Mouse (Mus musculus) kidney, adult 11 months (tissue): Measurements from ENCODE around the gene Fgf18.

Experiments used
- DNase-seq: peaks from one replicate; pipeline ENCODE4 v3.0.0; 2022

The Fgf18 gene

DNA sequence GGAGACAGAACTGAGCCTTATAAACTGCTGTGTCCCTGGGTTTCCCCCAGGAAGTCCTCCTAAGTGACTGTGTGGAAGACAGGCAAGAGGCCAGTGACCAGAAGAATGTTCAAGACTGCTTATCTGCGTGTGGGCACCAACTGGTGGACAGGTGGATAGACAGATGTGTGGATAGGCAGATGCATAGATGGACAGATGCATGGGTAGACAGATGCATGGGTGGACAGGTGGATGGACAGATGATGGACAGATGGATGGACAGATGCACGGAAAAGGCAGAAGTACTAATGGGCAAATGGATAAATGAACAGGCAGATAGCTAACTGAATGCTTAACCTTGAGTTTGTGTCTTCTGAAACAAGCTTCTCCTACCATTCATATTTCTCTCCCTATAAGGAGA lies 37.1 kb downstream of the Fgf18 start:
- no peak for DNase-seq

DNA sequence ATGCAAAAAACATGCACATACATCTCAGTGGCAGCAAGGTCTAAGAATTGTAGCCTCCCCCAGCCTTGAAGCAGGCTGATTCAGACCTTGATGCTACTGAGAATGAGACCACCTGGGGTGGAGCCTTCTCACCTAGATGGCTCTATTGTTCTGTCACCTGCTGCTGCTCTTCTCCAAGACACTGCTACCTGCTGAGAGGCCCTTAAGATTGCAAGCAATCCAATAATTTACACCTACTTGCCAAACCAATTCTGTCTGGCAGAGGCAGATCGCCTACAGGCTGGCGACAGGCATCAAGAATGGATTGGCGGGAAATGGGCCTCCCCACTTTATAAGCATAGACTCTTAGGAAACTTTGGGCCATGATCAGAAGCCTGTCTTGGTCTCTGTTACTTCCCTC lies 39.7 kb downstream of the Fgf18 start:
- DNase-seq, result no peak

DNA sequence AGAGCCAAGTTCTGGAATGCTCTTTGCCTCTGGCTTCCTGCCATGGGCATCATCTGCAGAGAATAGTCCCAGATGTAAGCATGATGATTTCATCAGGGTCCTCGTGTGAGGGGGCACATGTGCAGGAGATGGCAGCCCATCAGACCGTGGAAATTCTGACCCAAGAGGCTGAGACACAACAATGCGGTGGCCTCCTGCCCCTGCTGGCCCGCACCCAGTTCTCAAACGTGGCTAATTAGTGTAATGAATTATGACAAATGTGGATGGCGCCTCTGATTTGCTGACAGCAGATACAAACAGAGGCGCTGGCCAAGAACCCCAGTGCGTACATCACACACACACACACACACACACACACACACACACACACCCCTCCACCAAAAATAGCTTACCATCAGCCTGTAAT lies 42.3 kb downstream of the Fgf18 start:
- DNase-seq, result no peak

DNA sequence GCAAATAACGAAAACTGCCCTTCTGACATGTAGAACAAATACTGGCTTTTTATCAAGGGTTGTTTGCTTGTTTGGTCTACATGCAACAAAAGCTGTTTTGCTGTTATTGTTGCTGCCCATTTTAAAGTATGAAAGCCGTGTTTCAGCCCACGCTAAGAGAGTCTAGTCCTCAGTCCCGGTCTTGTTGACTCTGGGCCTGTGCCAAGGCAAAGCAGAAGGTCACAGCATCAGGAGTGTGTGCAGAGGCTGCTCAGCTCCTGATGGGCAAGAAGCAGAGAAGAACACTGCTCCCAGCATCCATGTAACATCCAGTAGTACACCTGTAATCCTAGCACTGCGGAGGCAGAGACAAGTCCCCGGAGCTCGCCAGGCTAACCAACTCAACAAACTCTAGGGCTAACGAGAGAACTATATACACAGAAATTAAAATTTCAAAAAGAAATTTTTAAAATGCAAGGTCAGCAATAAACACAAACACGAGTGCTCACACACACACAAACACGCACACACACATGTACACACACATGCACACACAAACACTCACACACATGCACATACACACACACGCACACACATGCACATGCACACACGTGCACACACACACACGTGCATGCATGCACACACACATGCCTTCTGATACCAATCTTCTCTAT lies 43.8 kb downstream of the Fgf18 start:
- no peak for DNase-seq

DNA sequence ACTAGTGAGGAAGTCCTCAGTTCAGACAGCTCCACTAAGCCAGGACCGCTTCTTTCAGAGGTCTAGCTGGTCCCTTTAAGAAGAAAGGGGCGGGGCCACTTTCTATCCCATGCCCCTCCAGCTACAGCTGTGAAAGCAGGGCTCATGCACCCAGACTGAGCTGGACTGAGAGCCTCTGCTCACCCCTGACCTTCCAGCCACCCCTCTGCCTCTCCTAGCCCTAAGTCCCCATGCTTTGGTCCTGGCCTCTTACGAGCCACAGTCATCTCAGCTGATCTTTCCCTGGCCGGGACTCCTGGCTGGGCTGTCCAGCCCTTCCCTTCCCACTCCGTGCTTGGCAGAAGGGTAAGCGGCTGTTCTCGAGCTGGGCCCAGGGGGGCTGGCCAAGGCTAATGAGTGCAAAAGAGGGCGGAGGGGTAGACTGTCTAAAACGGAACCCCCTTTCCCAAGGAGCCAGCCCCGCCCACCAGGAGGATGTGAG lies 47.1 kb downstream of the Fgf18 start:
- DNase-seq, result no peak

DNA sequence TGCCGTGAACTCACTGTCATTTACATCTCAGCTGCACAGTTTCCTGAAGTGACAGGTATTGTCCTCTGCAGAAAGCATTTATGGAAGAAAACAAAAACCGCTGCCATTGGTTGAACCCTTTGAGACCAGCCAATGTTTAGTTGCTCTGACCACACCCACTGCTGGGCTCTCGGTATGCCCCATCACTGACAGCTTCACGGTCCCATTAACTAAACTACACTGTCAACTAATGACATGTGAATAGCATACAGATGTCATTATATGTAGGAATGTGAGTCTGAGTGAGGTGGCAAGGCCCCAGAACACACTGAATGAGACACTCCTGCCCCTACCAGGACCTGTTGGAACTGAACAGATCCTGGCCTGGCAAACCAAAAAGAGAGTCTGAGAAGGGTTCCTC lies 47.8 kb downstream of the Fgf18 start:
- no peak for DNase-seq

DNA sequence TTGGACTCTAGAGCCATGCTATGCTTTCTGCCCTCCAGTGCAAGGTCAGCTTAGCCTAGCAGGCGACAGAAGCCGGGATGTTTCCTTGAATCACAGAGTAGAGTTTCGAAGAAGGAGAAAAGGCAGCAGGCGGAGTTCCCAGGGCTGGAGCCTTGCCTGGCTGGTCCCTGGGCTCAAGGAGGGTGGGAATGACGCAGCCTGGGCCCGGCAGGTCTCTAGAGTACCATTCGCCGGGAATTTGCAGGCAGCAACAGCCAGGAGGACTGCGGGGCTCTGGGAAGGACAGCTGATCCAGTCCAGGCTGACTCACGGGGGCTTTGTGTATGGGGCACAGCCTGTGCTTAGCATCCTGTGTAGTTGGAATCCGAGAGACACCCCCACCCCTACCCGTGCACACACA lies 48.8 kb downstream of the Fgf18 start:
- DNase-seq, result no peak

DNA sequence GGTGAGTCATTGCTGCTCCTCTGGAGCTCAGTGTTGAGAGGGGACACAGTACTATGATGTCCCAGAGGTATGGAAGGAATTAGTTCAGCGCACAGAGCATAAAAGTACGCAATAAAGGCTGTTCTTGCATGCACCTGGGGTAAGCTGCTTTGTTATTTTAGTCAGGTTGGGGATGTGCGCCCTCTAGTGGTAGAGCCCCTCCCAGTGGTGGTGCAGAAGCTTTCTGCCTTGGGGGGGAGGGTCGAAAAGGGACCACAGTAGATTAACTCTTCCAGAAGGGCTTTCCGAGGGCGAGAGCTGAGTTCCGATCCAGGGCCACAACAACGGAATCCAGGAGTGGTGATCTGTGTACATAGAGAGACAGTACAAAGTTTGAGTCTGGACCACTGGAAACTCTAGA lies 49.3 kb downstream of the Fgf18 start:
- DNase-seq, result no peak

DNA sequence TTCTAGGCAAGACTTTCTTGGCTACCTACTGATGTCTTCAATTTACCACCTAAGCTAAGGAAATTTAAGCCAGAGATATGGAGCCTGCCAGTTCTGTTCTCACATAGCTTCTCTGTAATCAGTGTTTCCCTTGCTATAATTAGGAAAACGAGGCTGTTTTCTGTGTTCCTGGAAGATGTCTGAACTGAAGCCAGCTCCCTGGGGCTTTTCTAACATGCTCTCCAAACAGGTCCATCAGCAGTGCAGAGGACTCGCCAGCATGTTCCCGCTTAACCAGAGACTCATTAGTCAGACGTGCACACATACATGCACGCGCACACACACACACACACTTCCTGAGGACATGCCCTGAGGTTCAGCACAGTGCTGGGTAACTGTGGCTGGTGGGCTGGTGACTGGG lies 57.3 kb downstream of the Fgf18 start:
- DNase-seq, result no peak

DNA sequence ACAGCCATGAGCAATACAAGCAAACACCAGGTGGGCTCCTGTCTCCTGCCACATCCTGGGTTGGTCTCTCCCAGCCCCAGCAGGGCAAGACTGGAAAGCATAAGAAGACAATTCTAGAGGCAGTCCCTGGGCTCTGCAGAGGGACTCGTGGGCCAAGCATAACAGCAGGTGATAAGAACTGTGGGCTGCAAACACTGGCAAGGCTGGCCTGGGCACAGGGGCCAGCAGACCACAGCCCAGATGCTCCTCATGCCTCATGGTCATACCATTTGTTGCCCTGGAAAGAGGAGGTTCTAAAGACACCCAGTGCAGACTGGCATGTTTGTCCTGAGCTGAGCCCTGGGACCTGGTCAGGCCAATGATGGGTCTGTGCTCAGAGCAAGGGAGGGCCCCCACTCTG lies 59.0 kb downstream of the Fgf18 start:
- DNase-seq, result no peak

DNA sequence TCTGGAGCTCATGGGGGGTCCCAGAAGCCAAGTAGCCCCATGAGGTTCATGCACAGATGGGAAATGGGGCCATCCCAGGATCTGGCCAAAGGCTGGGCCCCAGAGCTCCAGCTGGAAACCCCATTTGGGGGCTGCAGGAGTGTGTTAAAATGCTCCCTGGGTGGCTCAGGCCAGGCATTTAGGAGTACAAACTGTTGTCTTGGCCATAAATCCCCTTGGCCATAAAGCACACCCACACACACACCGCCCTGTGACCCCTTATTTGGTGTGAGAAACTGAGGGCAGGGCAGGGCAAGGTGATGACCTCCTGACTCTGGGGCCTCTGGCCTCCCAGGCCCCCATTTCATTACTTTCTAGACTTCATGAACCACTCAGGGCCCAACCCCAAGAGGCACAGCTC lies 61.2 kb downstream of the Fgf18 start:
- no peak for DNase-seq

DNA sequence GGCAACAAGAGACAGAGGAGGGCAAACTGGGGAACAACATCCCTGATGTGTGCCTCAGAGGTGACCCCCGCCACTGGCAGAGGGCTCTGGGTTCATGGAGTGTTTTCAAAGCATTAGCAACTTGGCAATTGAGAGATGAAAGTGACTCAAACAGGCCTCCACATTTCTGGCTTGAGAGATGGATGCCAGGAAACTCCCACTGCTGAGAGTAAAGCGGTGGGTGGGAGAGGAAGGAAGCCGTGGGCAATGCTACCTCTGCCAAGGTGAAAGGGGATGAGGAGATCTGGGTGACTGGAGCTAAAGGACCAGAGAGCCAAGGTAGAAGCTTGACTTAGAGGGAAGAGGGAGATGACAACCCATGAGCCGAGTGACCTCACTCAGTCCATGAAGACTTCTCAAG lies 61.7 kb downstream of the Fgf18 start:
- no peak for DNase-seq

DNA sequence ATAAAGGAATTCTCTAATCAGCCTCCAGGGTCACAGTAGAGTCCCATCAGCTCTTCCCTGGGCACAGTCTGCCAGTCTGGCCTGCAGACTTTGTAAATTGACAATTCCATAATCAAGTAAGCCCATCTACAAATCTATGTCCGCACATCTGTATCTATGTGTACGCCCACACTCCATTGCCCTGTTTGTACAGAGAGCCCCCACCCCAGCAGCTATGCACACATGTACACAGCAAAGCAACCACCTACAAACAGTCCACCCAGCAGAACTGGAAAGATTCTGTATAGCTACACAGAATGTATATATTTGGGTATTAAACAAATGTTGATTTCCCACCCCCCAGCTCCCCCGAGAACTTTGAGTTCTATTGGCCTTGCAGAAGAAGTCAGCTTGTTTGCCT lies 62.1 kb downstream of the Fgf18 start:
- no peak for DNase-seq

DNA sequence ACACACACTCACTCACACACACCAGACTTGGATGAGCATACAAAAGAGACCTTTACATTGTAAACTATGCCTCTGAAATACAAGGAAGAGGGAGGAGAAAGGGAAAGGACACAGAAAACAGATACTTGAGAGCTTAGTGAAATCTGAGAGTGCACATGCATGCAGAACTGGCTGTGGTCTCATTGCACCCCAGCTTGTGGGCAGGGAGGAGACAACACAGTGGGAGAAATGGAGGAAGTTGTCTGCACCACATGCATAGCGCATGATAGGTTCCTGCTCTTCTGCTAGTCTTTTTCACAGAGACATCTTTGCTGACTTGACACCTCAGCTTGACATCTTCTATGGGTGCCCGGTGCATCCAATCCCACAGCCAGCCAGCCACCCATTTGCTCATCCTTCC lies 63.2 kb downstream of the Fgf18 start:
- DNase-seq, result no peak

DNA sequence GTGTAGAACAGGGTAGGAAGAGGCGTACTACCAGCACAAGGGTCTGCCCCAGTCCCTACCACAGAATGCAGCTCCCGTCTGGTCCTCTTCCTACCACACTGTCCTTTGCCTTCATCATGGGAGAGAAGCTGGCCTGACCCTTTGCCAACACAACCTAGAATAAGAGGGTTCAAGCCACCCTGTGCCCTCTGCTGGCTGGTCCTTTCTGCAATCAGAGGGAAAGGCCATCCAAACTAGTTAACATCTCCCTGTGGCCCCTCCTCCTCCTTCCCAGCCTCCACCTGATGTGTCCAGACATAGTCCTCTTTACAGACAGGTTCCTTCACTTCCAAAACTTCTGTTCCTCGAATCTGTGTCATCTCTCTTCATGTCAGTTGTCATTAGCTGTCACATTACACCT lies 66.0 kb downstream of the Fgf18 start:
- DNase-seq, result no peak

DNA sequence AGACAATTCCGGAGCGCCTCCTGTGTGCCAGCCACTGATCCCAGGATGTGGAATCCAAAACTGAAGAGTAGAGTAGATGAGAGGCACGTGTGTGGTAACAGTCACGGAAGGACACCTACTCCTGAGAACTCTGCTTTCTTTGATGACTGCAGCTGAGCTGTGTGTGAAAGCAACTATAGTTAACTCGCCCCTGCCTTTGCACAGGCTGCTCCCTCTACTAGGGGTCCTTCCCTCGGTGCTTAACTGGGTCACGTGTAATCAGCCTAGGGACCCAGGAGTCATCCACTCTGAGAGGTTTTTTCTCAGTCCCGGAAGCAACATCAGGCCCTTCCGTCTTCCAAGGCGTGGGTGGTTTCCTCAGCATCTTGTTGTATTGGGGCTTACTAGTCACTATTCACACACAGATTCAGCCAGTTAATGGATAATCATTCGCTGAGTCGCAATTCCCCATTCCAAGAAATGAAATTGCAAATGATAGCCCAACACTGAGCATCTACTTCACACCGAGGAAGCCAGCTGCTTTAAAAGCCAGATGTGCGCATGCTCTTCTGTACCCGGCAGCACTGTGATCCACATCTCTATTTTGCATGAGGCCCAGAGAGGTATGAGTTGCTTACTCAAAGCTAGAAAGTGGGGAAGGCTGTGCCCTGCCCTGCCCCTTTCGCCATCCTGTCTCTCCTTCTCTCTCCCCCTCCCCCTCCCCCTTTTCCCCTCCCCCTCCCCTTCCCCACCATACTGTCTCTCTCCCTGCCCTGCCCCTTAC lies 67.0 kb downstream of the Fgf18 start:
- DNase-seq, result no peak

DNA sequence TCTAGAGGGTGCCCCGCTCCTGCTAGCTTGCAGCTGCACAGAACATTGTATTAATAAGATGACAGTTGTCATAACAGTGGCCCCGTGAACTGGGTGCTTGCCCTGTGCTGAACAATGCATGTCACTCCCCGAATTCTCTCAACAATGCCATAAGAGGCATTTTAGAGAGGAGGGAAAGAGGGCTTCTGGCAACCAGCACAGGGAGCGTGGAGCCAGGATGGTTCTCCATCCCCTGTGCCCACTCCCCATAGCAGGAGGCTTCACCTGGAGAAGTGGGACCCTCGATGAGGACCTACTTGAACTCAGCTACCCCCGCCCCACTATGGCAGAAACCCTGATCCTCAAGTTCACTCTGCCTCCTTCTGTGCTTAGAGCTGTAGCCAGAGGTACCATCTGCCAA lies 67.8 kb downstream of the Fgf18 start:
- no peak for DNase-seq

DNA sequence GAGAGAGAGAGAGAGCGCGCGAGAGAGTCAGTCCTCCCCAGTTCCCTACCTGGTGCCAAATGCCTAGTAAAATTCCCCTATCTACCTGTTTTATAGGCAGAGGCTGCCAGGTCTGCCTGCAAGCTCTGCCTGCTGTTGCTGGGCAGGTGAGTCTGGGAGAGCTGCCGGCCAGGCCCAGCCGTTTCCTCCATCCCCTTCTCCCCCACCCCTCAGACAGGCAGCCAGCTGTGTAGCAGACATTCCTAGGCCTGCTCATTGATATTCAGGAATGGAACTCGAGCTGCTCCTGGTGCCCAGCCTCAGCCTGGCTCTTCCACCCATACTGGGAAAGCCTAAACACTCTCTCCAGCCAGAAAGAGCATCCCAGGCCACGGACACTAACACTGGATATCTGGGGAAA lies 69.2 kb downstream of the Fgf18 start:
- DNase-seq, result peak; percentile 66

DNA sequence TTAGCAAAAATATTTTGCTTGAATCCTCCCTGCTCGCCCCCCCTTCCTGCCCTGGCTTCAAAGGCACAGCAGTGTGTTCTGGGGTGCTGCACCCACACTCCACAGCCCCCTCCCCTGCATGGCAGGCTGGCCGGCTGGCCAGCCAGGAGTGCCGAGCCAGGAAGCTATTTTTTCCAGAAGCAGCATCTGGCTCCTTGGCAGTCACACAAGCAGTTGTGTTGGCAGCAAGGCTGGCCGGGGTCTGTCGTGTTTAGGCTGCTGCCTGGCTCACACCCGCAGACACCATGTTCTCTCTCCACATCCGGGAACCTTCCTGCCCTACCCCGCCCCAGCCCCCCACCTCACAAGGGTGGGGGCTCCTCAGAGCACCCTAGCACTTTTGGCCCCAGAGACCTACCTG lies 71.9 kb downstream of the Fgf18 start:
- no peak for DNase-seq

DNA sequence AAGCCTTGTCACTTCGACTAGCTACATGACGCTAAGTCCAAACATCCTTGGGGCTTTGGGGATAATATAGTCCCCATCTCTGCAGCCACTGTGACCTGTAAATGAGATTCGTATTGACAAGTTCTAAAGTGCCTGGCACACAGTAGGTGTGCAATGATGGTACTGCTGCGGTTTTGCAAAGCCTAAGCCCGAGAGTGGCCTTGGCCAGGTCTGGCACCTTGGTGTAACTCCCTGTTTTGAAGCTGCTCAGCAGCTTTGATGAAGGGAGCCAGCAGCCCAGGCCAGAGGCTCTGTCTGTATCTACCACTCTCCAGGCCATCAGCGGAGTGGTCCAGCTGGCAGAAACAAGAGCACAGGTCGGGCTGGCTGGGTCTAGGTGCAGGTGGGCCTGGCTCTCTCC lies 72.7 kb downstream of the Fgf18 start:
- DNase-seq, result no peak

DNA sequence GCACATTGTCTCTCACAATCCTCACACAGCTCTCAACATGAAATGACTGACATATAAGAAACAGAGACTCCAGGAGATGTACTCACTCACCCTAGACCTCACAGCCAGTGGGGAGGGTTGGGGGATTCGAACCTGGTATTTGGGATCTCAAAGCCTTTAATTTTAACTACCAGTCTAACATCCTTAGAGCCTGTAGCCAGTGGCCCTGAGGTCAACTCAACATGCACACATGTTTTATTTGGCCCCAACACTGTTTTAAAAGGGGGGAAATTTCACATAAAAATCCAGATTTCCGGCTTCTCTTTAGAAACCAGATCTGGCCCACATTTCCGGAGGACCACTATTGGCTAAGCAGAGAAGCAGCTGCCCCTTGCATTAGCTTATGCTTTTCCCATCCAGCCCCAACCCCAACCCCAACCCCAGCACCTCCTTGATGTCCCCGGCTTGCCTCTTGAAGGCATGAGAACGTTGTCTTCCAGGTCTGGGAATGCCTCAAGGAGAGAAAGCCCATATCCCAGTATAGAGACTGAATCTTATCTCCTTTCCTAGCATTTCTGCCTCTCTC lies 75.8 kb downstream of the Fgf18 start:
- no peak for DNase-seq

DNA sequence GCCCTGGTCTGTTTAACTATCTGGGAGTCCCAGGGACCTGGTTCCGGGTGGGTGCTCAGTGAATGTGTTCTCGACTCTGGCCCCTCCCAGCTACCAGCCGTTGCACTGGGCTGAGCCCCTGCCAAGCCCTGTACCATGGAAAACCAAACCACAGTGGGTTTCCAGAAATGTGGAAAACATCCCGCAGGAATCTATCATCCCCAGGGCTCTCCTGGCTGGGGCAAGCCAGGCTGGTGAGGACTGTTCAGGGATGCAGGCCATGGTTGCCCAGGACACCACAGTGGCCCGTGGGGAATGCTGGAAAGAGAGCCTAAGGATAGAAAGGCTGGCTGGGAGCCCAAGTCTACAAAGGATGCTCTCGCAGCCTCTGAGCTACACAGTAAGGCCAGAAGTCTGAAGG lies 76.7 kb downstream of the Fgf18 start:
- no peak for DNase-seq
